19 mouse cellular contexts compared by ENCODE assay signal in genomic region chr8:93535730-93536129, GRCm38 (mm10). TPM values are rescaled to one million over a fixed set of nuclear protein-coding genes. Genes with fewer than 3 reads are reported as not detected.
"Had no signal": no experiment of that assay in that cellular context is flagged by ENCODE, and none has a peak within 500 bp of the region (broad histone marks: within the 10 kb centered on the region; RNA-seq: fewer than 3 reads in every experiment).

Ces5a (minus strand) TSS chr8:93535830.

- H3K27me3 ChIP-seq: neural tube, embryonic 13.5 days; neural tube, embryonic 15.5 days; stomach, embryonic 15.5 days had no signal

- H3K27ac ChIP-seq: neural tube, embryonic 13.5 days; neural tube, embryonic 15.5 days; stomach, embryonic 15.5 days; stomach, postnatal 0 days had no signal

- H3K4me3 ChIP-seq: neural tube, embryonic 13.5 days; neural tube, embryonic 15.5 days; stomach, embryonic 15.5 days had no signal

- DNase-seq: retina, postnatal 1 day; right cerebral cortex, adult 18-20 months; right cerebral cortex, postnatal 14 days; right cerebral cortex, postnatal 25 days; right cerebral cortex, postnatal 4 days; spleen, adult 18-20 months; thymus, adult 18-20 months; thymus, adult 2 months; thymus, postnatal 14 days; thymus, postnatal 25 days; thymus, postnatal 36 days; thymus, postnatal 4 days had no signal

- H3K4me1 ChIP-seq: neural tube, embryonic 13.5 days; neural tube, embryonic 15.5 days; stomach, embryonic 15.5 days had no signal

- H3K36me3 ChIP-seq: neural tube, embryonic 13.5 days; neural tube, embryonic 15.5 days; stomach, embryonic 15.5 days had no signal

RNA-seq across cellular contexts. Expression of gene Ces5a, which starts in this region (rescaled TPM):
- polyA plus RNA-seq: small intestine, adult 2 months; stomach, embryonic 14.5 days; stomach, embryonic 15.5 days; urinary bladder, adult 2 months had no signal
